Mouse (Mus musculus) testis, adult 2 months (tissue): ENCODE data around the gene Ypel2.

Source experiments
- CTCF ChIP-seq: fragments of 200-500 bp; IDR thresholded peaks from 2 replicates; pipeline ENCODE4 v1.5.1; 2012; ENCODE audit warnings: low read depth, mild to moderate bottlenecking, inconsistent platforms, low read length, moderate library complexity; ENCODE audit not compliant: control insufficient read depth, insufficient read depth, insufficient replicate concordance
- POLR2A ChIP-seq: fragments of 200-500 bp; IDR thresholded peaks from 2 replicates; pipeline ENCODE4 v1.6.1; 2012; ENCODE audit warnings: low read depth, mild to moderate bottlenecking, inconsistent platforms, low read length, moderate library complexity; ENCODE audit not compliant: control insufficient read depth

DNA sequence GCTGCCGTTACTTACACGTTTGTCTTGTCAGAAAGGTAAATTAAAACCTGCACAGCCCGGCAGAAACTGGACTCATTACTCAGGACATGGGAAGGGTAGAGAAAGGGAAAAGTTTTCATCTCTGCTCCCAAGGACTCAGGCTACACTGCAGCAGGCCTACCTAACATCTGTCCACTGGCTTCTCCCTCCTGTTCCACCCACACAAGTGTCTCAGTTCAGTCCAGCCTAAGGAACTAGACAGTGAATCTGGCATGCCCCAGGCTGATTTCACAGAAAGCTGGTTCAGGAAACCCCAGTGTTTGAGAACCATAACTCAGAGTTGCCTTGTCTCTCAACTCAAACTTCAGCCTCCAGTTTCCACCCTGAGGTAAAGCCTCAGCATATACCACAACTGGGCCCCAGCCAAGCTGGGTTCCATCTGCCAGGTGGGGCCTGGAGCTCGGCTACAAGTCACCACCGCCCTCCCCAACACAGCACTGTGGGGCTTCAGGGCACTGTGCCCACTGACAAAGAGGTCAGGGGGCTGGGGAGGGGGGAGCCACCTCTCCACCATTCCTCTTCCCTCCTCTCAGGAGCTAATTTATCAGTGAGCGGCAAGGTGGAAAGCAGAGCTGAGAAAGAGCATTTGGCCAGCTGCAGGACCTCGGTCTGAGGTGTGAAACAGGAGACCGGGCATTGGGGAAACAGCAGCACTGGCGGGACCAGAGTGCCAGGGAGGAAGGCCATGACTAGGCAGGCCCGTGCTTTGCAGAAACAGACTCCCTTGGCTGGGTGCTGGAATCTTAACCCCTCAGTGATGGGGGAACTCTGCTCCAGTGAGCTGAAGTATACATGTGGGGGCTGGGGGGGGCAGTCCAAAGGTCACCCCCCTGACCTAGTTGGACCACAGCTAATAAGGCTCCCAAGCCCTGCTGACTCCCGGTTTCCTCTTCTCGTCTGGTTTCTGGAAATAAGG, 34.5 kb downstream of the Ypel2 start:
- TF ChIP-seq CTCF (no peak), POLR2A (no peak)
